Mouse (Mus musculus): ENCODE results near the gene Nudt11. TPM values are rescaled to one million over a fixed set of nuclear protein-coding genes. Genes with fewer than 3 reads are reported as not detected.
A peak's percentile ranks its signal among the peaks of the same experiment; 100 is the strongest.
"Not testable (repeated sequence)": the region's sequence is repeated elsewhere in the genome, so short reads cannot be mapped to it uniquely, and the experiment has no call there.

Nudt11 gene
- 0.05 TPM in 2 replicates for polyA plus RNA-seq (2015; fragmentation: Nextera tagmentation; extraction: Ambion mirVana)

DNA sequence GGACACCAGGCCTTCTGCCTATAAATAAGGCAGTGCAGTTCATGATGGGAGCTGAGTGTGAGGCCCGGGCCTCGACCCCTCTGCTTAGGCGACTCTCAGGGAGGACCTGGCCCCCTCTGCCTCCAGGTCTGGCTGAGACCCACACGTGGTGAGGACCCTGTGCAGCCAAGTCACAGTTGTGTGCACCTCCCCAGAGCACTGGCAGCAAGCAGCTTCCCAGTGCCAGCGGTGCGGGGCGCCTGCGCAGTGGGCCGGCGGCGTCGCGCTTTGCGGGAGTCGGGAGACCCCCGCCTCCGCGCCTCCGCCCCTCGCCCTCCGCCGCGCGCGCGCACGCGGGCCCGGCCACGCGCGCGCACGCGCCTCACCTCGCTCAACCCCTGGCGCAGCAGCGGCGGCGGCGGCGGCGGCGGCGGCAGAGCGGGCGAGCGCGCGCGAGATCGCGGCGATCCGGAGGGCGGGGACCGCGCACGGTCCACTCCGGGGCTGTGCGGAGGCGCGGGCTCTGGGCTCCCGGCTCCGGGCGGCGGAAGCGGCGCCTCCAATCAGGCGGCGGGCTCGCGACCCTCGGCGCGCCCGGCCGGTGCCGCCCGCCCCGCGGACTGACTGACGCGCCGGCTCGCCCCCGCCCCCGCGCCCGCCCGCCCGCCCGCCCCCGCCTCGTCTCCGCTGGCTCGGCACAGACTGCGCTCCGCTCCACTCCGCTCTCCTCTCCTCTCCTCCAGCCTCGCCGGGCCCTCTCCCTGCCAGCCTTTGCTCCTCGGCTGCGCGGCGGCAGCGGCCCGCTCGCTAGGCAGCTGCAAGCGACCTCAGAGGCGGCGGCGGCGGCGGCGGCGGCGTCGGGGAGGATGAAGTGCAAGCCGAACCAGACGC is at the start of gene Nudt11:
TSS of gene Nudt11 (plus strand) at position 388 of the 870 bp plus-strand sequence.
- H3K27me3 ChIP-seq (ENCODE audit: insufficient read depth, low read length); H3K9ac ChIP-seq (replicated peaks); H3K4me3 ChIP-seq (ENCODE audit: low read depth, low read length); H3K27ac ChIP-seq (ENCODE audit: low read depth); DNase-seq; H3K9me3 ChIP-seq (ENCODE audit: low read length); H3K36me3 ChIP-seq (replicated peaks; ENCODE audit: insufficient read depth, low read length); H3K4me2 ChIP-seq (ENCODE audit: low read depth, low read length); H3K4me1 ChIP-seq (ENCODE audit: insufficient read depth): not testable (repeated sequence)
- peak; percentile 49; the same call in 1 of the 2 replicates for ATAC-seq
- WGBS (ENCODE audit: insufficient replicate concordance): no CpG with 5 or more reads among the region's 121 CpGs

DNA sequence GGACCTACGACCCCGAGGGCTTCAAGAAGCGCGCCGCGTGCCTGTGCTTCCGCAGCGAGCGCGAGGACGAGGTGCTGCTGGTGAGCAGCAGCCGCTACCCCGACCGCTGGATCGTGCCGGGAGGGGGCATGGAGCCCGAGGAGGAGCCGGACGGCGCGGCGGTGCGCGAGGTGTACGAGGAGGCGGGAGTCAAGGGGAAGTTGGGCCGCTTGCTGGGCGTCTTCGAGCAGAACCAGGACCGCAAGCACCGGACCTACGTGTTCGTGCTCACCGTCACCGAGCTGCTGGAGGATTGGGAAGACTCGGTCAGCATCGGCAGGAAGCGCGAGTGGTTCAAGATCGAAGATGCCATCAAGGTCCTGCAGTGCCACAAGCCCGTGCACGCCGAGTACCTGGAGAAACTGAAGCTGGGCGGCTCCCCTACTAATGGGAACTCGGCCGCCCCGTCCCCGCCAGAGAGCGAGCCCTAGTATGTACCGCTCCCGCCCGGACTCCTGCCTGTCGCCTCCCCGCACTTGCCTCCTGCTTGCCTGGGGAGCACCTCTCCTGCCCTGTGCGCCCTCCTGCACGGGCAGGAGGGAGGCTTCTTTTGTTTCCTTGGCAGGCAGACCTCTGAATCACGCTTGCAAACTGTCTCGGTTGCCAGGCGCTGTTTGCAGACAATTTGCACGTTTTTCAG is 822 bp downstream of the Nudt11 start:
- not testable (repeated sequence) for DNase-seq; H3K27ac ChIP-seq (ENCODE audit: low read depth); H3K4me3 ChIP-seq (ENCODE audit: low read depth, low read length); H3K27me3 ChIP-seq (ENCODE audit: insufficient read depth, low read length); H3K9me3 ChIP-seq (ENCODE audit: low read length); H3K4me1 ChIP-seq (ENCODE audit: insufficient read depth); H3K4me2 ChIP-seq (ENCODE audit: low read depth, low read length); H3K9ac ChIP-seq (replicated peaks); ATAC-seq; H3K36me3 ChIP-seq (replicated peaks; ENCODE audit: insufficient read depth, low read length)
- 13% methylated on average over 9 of the region's 60 CpGs for WGBS (ENCODE audit: insufficient replicate concordance)

GRCm38 (mm10) chrX:6061563-6061962 is 14.3 kb downstream of the Nudt11 start:
- no peaks in the 10 kb centered on the region for H3K4me1 ChIP-seq (ENCODE audit: insufficient read depth)
- no peaks in the 10 kb centered on the region for H3K9me3 ChIP-seq (ENCODE audit: low read length)
- no peak overlapping the region for H3K27ac ChIP-seq (ENCODE audit: low read depth)
- H3K27me3 ChIP-seq (ENCODE audit: insufficient read depth, low read length): no peaks in the 10 kb centered on the region
- DNase-seq: no peak
- no peak overlapping the region for H3K4me2 ChIP-seq (ENCODE audit: low read depth, low read length)
- no peak for TF ChIP-seq CTCF (IDR thresholded peaks at IDR 0.05; ENCODE audit: low read depth)
- no peak for TF ChIP-seq EP300 (IDR thresholded peaks at IDR 0.05; ENCODE audit: low read depth)
- no peak overlapping the region for H3K4me3 ChIP-seq (ENCODE audit: low read depth, low read length)
- no peak overlapping the region for H3K9ac ChIP-seq (replicated peaks)
- H3K36me3 ChIP-seq (replicated peaks; ENCODE audit: insufficient read depth, low read length): no peaks in the 10 kb centered on the region
- no peak for ATAC-seq
- 53% methylated on average over 1 of the region's 1 CpGs for WGBS (ENCODE audit: insufficient replicate concordance)

- Histone ChIP-seq H3K4me1 (ENCODE audit: insufficient read depth) (no peaks in the 10 kb centered on the region), H3K9me3 (ENCODE audit: low read length) (no peaks in the 10 kb centered on the region), H3K4me2 (ENCODE audit: low read depth, low read length) (no peak within 1 kb of the TSS), H3K27ac (ENCODE audit: low read depth) (no peak within 1 kb of the TSS), H3K27me3 (ENCODE audit: insufficient read depth, low read length) (no peaks in the 10 kb centered on the region), H3K4me3 (ENCODE audit: low read depth, low read length) (no peak within 1 kb of the TSS), H3K36me3 (replicated peaks; ENCODE audit: insufficient read depth, low read length) (no peaks in the 10 kb centered on the region), H3K9ac (replicated peaks) (no peak within 1 kb of the TSS)
- DNase-seq (no peak), ATAC-seq (no peak)
- TF ChIP-seq CTCF (IDR thresholded peaks at IDR 0.05; ENCODE audit: low read depth) (no peak), EP300 (IDR thresholded peaks at IDR 0.05; ENCODE audit: low read depth) (no peak)
- WGBS (ENCODE audit: insufficient replicate concordance): 85% methylated on average over 37 of the region's 39 CpGs
These were observed 35.9 kb downstream of the Nudt11 start, which contains the start of gene AU022751 for GRCm38 (mm10) chrX:6082954-6083680. Gene AU022751, minus strand, starts transcription at chrX:6083419.

GRCm38 (mm10) chrX:6091547-6091946 is 44.3 kb downstream of the Nudt11 start:
- Histone ChIP-seq H3K9ac (replicated peaks) (no peak overlapping the region), H3K4me2 (ENCODE audit: low read depth, low read length) (no peak overlapping the region), H3K27ac (ENCODE audit: low read depth) (no peak overlapping the region), H3K4me3 (ENCODE audit: low read depth, low read length) (no peak overlapping the region), H3K27me3 (ENCODE audit: insufficient read depth, low read length) (0 out of 2 replicates have a peak, but pooled peaks cover 8% of the 10 kb centered on the region), H3K36me3 (replicated peaks; ENCODE audit: insufficient read depth, low read length) (no peaks in the 10 kb centered on the region), H3K9me3 (ENCODE audit: low read length) (no peaks in the 10 kb centered on the region), H3K4me1 (ENCODE audit: insufficient read depth) (no peaks in the 10 kb centered on the region)
- WGBS (ENCODE audit: insufficient replicate concordance): 28% methylated on average over 12 of the region's 12 CpGs
- ATAC-seq (no peak), DNase-seq (no peak)
- no peak for TF ChIP-seq EP300 (IDR thresholded peaks at IDR 0.05; ENCODE audit: low read depth)
- no peak for TF ChIP-seq CTCF (IDR thresholded peaks at IDR 0.05; ENCODE audit: low read depth)
